Mouse (Mus musculus) WW6 (cell line): ENCODE results near the gene Kdm4b.

Experiments
- DNase-seq: peaks from one replicate; pipeline ENCODE4 v3.0.0-alpha.2; 2013; ENCODE audit warnings: low read depth, low spot score

Kdm4b gene

GRCm38 (mm10) chr17:56298238-56298637, 27.6 kb upstream of the Kdm4b start:
- no peak for DNase-seq

GRCm38 (mm10) chr17:56300186-56300585, 25.7 kb upstream of the Kdm4b start, which contains the start of gene Arrdc5:
Gene Arrdc5, minus strand, starts transcription at chr17:56300286.
- no peak for DNase-seq

GRCm38 (mm10) chr17:56302363-56302996, 23.4 kb upstream of the Kdm4b start:
- DNase-seq: no peak

GRCm38 (mm10) chr17:56303160-56303846, 22.6 kb upstream of the Kdm4b start, which contains the start of gene Uhrf1:
Gene Uhrf1, plus strand, starts transcription at chr17:56303321.
- peak; percentile 79 for DNase-seq

- DNase-seq: peak; percentile 95
Observed at GRCm38 (mm10) chr17:56303847-56304586, 21.8 kb upstream of the Kdm4b start.

- no peak for DNase-seq
Observed at GRCm38 (mm10) chr17:56304718-56305117, 21.1 kb upstream of the Kdm4b start.

- no peak for DNase-seq
Observed at GRCm38 (mm10) chr17:56305156-56305555, 20.7 kb upstream of the Kdm4b start.

GRCm38 (mm10) chr17:56305826-56306225, 20.0 kb upstream of the Kdm4b start:
- DNase-seq: no peak

GRCm38 (mm10) chr17:56308088-56308487, 17.8 kb upstream of the Kdm4b start:
- DNase-seq: no peak

GRCm38 (mm10) chr17:56309191-56309945, 16.5 kb upstream of the Kdm4b start:
- DNase-seq: no peak

- DNase-seq: no peak
Observed at GRCm38 (mm10) chr17:56324419-56324818, 1.4 kb upstream of the Kdm4b start.

GRCm38 (mm10) chr17:56326153-56327147, 588 bp downstream of the Kdm4b start:
- no peak for DNase-seq

- DNase-seq: no peak
Observed at GRCm38 (mm10) chr17:56329267-56329666, 3.4 kb downstream of the Kdm4b start.

- DNase-seq: no peak
Observed at GRCm38 (mm10) chr17:56330345-56330744, 4.5 kb downstream of the Kdm4b start.

GRCm38 (mm10) chr17:56331256-56331655, 5.4 kb downstream of the Kdm4b start:
- no peak for DNase-seq

GRCm38 (mm10) chr17:56332987-56333386, 7.1 kb downstream of the Kdm4b start:
- DNase-seq: no peak

GRCm38 (mm10) chr17:56337190-56337589, 11.3 kb downstream of the Kdm4b start:
- no peak for DNase-seq

GRCm38 (mm10) chr17:56337791-56338190, 11.9 kb downstream of the Kdm4b start:
- DNase-seq: no peak

- no peak for DNase-seq
Observed at GRCm38 (mm10) chr17:56338909-56339308, 13.0 kb downstream of the Kdm4b start.

GRCm38 (mm10) chr17:56340717-56341116, 14.9 kb downstream of the Kdm4b start:
- DNase-seq: no peak
